Mouse (Mus musculus) kidney, adult 18-20 months (tissue): ENCODE measurements at regions not wholly inside any gene's neighbourhood (a gene's known extent, or its start where the extent isn't known, plus 50 kb on each side); places are given as distances from the start of the nearest gene placed in this dataset.

ENCODE experiments used
- DNase-seq: peaks from one replicate; pipeline ENCODE4 v3.0.0; 2021

- DNase-seq: no peak
Measured at GRCm38 (mm10) chr17:15185217-15185616, 143.9 kb upstream of the Gm3448 start.

GRCm38 (mm10) chr17:15183800-15184199 is 142.5 kb upstream of the Gm3448 start:
- no peak for DNase-seq

- no peak for DNase-seq
Measured at GRCm38 (mm10) chr17:15182105-15182504, 140.8 kb upstream of the Gm3448 start.

GRCm38 (mm10) chr17:15180223-15180860 is 139.0 kb upstream of the Gm3448 start:
- DNase-seq: no peak

- no peak for DNase-seq
Measured at GRCm38 (mm10) chr17:15179411-15179951, 138.1 kb upstream of the Gm3448 start.

- DNase-seq: no peak
Measured at GRCm38 (mm10) chr17:15177390-15177789, 136.1 kb upstream of the Gm3448 start.

- DNase-seq: peak; percentile 44
Measured at GRCm38 (mm10) chr17:15174354-15174953, 133.1 kb upstream of the Gm3448 start.

- no peak for DNase-seq
Measured at GRCm38 (mm10) chr17:15167927-15168326, 126.6 kb upstream of the Gm3448 start.

GRCm38 (mm10) chr17:15157693-15158333 is 116.5 kb upstream of the Gm3448 start:
- DNase-seq: no peak

- DNase-seq: no peak
Measured at GRCm38 (mm10) chr17:15152996-15153735, 111.8 kb upstream of the Gm3448 start.

GRCm38 (mm10) chr17:15152477-15152876 is 111.1 kb upstream of the Gm3448 start:
- DNase-seq: no peak

- no peak for DNase-seq
Measured at GRCm38 (mm10) chr17:15151695-15152094, 110.4 kb upstream of the Gm3448 start.

- no peak for DNase-seq
Measured at GRCm38 (mm10) chr17:15146607-15147006, 105.3 kb upstream of the Gm3448 start.

- peak; percentile 29 for DNase-seq
Measured at GRCm38 (mm10) chr17:15145191-15145968, 104.0 kb upstream of the Gm3448 start.

GRCm38 (mm10) chr17:15140391-15140790 is 99.1 kb upstream of the Gm3448 start:
- no peak for DNase-seq
